Mouse (Mus musculus) limb, embryonic 15.5 days (tissue): ENCODE data around the gene Copb2. TPM values are rescaled to one million over a fixed set of nuclear protein-coding genes. Genes with fewer than 3 reads are reported as not detected.

Experiments used
- polyA plus RNA-seq: library from polyadenylated mRNA; unstranded; fragments of >200 nt; fragmentation: Nextera tagmentation; extraction: Ambion mirVana; gene quantifications from 2 replicates; pipeline ENCODE4 v1.2.1, GENCODE M21; 2015

Gene Copb2
- polyA plus RNA-seq, 1 experiment from 2014 or later: 209 TPM

Other genes with a start within 250 kb of the Copb2 start
- 34.2 and 34.5 TPM in 2 replicates for gene Rbp1, start 140.8 kb upstream of the Copb2 start, polyA plus RNA-seq
- 33.1 and 44.4 TPM in 2 replicates for gene Rbp2, start 77.6 kb upstream of the Copb2 start, polyA plus RNA-seq
- 51.3 and 52.5 TPM in 2 replicates for gene Mrps22, start 37.9 kb downstream of the Copb2 start, polyA plus RNA-seq